Mouse (Mus musculus) megakaryocyte, adult 5-6 weeks (primary cell): ENCODE data around the gene Gm17622. TPM values are rescaled to one million over a fixed set of nuclear protein-coding genes. Genes with fewer than 3 reads are reported as not detected.

Experiments used
- ATAC-seq: 2 replicates; pipeline ENCODE4 v1.8.0; 2016; ENCODE audit warnings: mild to moderate bottlenecking, inconsistent platforms; ENCODE audit not compliant: poor library complexity, severe bottlenecking
- total RNA-seq, 2 experiments: library from RNA; stranded (forward) in 1 of 2; stranded (reverse) in 1 of 2; fragments of 153-499, 151-499 nt in 1 of 2; fragments of 221-1000, 200-1000 nt in 1 of 2; gene quantifications; 2 replicates each; pipeline versions ENCODE4 v1.2.3 to v1.2.4; 2015 to 2017

Gm17622 gene
- not detected in 2 replicates for total RNA-seq (2015)
- total RNA-seq (2017), result not detected in 2 replicates

GRCm38 (mm10) chr13:96490433-96490832 is at the start of gene Gm17622:
TSS of gene Gm17622 (plus strand) at chr13:96490733.
- ATAC-seq, result no peak

GRCm38 (mm10) chr13:96450205-96450856 is 40.2 kb upstream of the Gm17622 start:
- ATAC-seq, result no peak

- ATAC-seq, result no peak
Observed at GRCm38 (mm10) chr13:96450869-96451268, 39.7 kb upstream of the Gm17622 start.

GRCm38 (mm10) chr13:96451386-96452140 is 39.0 kb upstream of the Gm17622 start:
- ATAC-seq, result no peak

- no peak for ATAC-seq
Observed at GRCm38 (mm10) chr13:96452621-96453020, 37.9 kb upstream of the Gm17622 start.

GRCm38 (mm10) chr13:96454288-96454687 is 36.2 kb upstream of the Gm17622 start:
- ATAC-seq, result no peak

- ATAC-seq, result no peak
Observed at GRCm38 (mm10) chr13:96457566-96457965, 33.0 kb upstream of the Gm17622 start.

GRCm38 (mm10) chr13:96458018-96458417 is 32.5 kb upstream of the Gm17622 start:
- ATAC-seq, result no peak

- ATAC-seq, result no peak
Observed at GRCm38 (mm10) chr13:96458606-96459005, 31.9 kb upstream of the Gm17622 start.

GRCm38 (mm10) chr13:96462644-96463043 is 27.9 kb upstream of the Gm17622 start:
- ATAC-seq, result no peak

- no peak for ATAC-seq
Observed at GRCm38 (mm10) chr13:96465315-96465714, 25.2 kb upstream of the Gm17622 start.

- no peak for ATAC-seq
Observed at GRCm38 (mm10) chr13:96468678-96469077, 21.9 kb upstream of the Gm17622 start.

- ATAC-seq, result no peak
Observed at GRCm38 (mm10) chr13:96470556-96470955, 20.0 kb upstream of the Gm17622 start.

- no peak for ATAC-seq
Observed at GRCm38 (mm10) chr13:96470957-96471356, 19.6 kb upstream of the Gm17622 start, which contains the start of gene Ankdd1b. TSS of gene Ankdd1b (minus strand) at chr13:96471198.

- ATAC-seq, result no peak
Observed at GRCm38 (mm10) chr13:96477226-96477625, 13.3 kb upstream of the Gm17622 start.

GRCm38 (mm10) chr13:96478991-96479390 is 11.5 kb upstream of the Gm17622 start:
- no peak for ATAC-seq

- ATAC-seq, result no peak
Observed at GRCm38 (mm10) chr13:96487230-96487629, 3.3 kb upstream of the Gm17622 start.

GRCm38 (mm10) chr13:96487968-96488367 is 2.6 kb upstream of the Gm17622 start:
- no peak for ATAC-seq

GRCm38 (mm10) chr13:96496630-96497029 is 6.1 kb downstream of the Gm17622 start:
- peak; percentile 92 for ATAC-seq

GRCm38 (mm10) chr13:96499891-96500290 is 9.4 kb downstream of the Gm17622 start:
- ATAC-seq, result no peak

GRCm38 (mm10) chr13:96505661-96506060 is 15.1 kb downstream of the Gm17622 start:
- no peak for ATAC-seq

GRCm38 (mm10) chr13:96506313-96506712 is 15.8 kb downstream of the Gm17622 start:
- no peak for ATAC-seq
